Mouse (Mus musculus): ENCODE measurements around the gene Cyp4a14. TPM values are rescaled to one million over a fixed set of nuclear protein-coding genes. Genes with fewer than 3 reads are reported as not detected.
"Not testable (repeated sequence)": the region's sequence is repeated elsewhere in the genome, so short reads cannot be mapped to it uniquely, and the experiment has no call there.

Cyp4a14 gene
- polyA plus RNA-seq (2016; fragmentation: Nextera tagmentation; extraction: Ambion mirVana), result not detected in 2 replicates

- H3K9me3 ChIP-seq (replicated peaks), result no peaks in the 10 kb centered on the region
- H3K27ac ChIP-seq, result no peak within 1 kb of the TSS
- H3K27me3 ChIP-seq (ENCODE audit: low read depth, poor library complexity, severe bottlenecking), result no peaks in the 10 kb centered on the region
- DNase-seq (ENCODE audit: low spot score), result no peak
- H3K4me3 ChIP-seq, result no peak within 1 kb of the TSS
- H3K4me1 ChIP-seq, result no peaks in the 10 kb centered on the region
- WGBS, result 83% methylated on average over 1 of the region's 1 CpGs
- H3K36me3 ChIP-seq, result no peaks in the 10 kb centered on the region
Observed at GRCm38 (mm10) chr4:115496001-115496400, at the start of gene Cyp4a14. Gene Cyp4a14 (minus strand): TSS chr4:115496142.

GRCm38 (mm10) chr4:115545101-115545500, 49.2 kb upstream of the Cyp4a14 start:
- Histone ChIP-seq H3K36me3 (no peaks in the 10 kb centered on the region), H3K9me3 (replicated peaks) (no peaks in the 10 kb centered on the region), H3K27me3 (ENCODE audit: low read depth, poor library complexity, severe bottlenecking) (no peaks in the 10 kb centered on the region), H3K27ac (no peak overlapping the region), H3K4me1 (no peaks in the 10 kb centered on the region), H3K4me3 (no peak overlapping the region)
- WGBS, result 59% methylated on average over 1 of the region's 1 CpGs
- no peak for DNase-seq (ENCODE audit: low spot score)

GRCm38 (mm10) chr4:115521766-115522165, 25.8 kb upstream of the Cyp4a14 start:
- Histone ChIP-seq H3K36me3 (no peaks in the 10 kb centered on the region), H3K4me3 (no peak overlapping the region), H3K4me1 (no peaks in the 10 kb centered on the region), H3K27me3 (ENCODE audit: low read depth, poor library complexity, severe bottlenecking) (no peaks in the 10 kb centered on the region), H3K9me3 (replicated peaks) (no peaks in the 10 kb centered on the region), H3K27ac (no peak overlapping the region)
- no peak for DNase-seq (ENCODE audit: low spot score)
- 100% methylated on average over 2 of the region's 2 CpGs for WGBS

- no peak for DNase-seq (ENCODE audit: low spot score)
- WGBS, result 85% methylated on average over 4 of the region's 4 CpGs
- no peak overlapping the region for H3K4me3 ChIP-seq
- H3K4me1 ChIP-seq, result no peaks in the 10 kb centered on the region
- H3K36me3 ChIP-seq, result no peaks in the 10 kb centered on the region
- no peaks in the 10 kb centered on the region for H3K27me3 ChIP-seq (ENCODE audit: low read depth, poor library complexity, severe bottlenecking)
- no peaks in the 10 kb centered on the region for H3K9me3 ChIP-seq (replicated peaks)
- H3K27ac ChIP-seq, result no peak overlapping the region
Observed at GRCm38 (mm10) chr4:115519444-115519843, 23.5 kb upstream of the Cyp4a14 start.

- H3K36me3 ChIP-seq; H3K27ac ChIP-seq; H3K4me1 ChIP-seq; H3K9me3 ChIP-seq (replicated peaks); H3K4me3 ChIP-seq; H3K27me3 ChIP-seq (ENCODE audit: low read depth, poor library complexity, severe bottlenecking); DNase-seq (ENCODE audit: low spot score): not testable (repeated sequence)
- 85% methylated on average over 5 of the region's 5 CpGs for WGBS
Observed at GRCm38 (mm10) chr4:115518000-115518399, 22.1 kb upstream of the Cyp4a14 start, which contains the start of gene Cyp4a10. Gene Cyp4a10 (plus strand): TSS chr4:115518264.

GRCm38 (mm10) chr4:115513964-115514363, 18.0 kb upstream of the Cyp4a14 start:
- not testable (repeated sequence) for H3K27me3 ChIP-seq (ENCODE audit: low read depth, poor library complexity, severe bottlenecking); H3K36me3 ChIP-seq; H3K4me1 ChIP-seq; H3K27ac ChIP-seq; DNase-seq (ENCODE audit: low spot score); H3K9me3 ChIP-seq (replicated peaks); H3K4me3 ChIP-seq

- no peak for DNase-seq (ENCODE audit: low spot score)
- Histone ChIP-seq H3K4me3 (no peak overlapping the region), H3K27ac (no peak overlapping the region), H3K36me3 (no peaks in the 10 kb centered on the region), H3K4me1 (no peaks in the 10 kb centered on the region), H3K9me3 (replicated peaks) (no peaks in the 10 kb centered on the region), H3K27me3 (ENCODE audit: low read depth, poor library complexity, severe bottlenecking) (no peaks in the 10 kb centered on the region)
- 87% methylated on average over 3 of the region's 3 CpGs for WGBS
Observed at GRCm38 (mm10) chr4:115497466-115497865, 1.5 kb upstream of the Cyp4a14 start.

- WGBS, result 75% methylated on average over 6 of the region's 6 CpGs
Observed at GRCm38 (mm10) chr4:115481006-115481652, 14.8 kb downstream of the Cyp4a14 start.

GRCm38 (mm10) chr4:115476051-115476450, 19.9 kb downstream of the Cyp4a14 start:
- not testable (repeated sequence) for DNase-seq (ENCODE audit: low spot score); H3K4me1 ChIP-seq; H3K27me3 ChIP-seq (ENCODE audit: low read depth, poor library complexity, severe bottlenecking); H3K27ac ChIP-seq; H3K4me3 ChIP-seq; H3K36me3 ChIP-seq; H3K9me3 ChIP-seq (replicated peaks)

More at GRCm38 (mm10) chr4:115481006-115481652, 14.8 kb downstream of the Cyp4a14 start:
- Histone ChIP-seq H3K4me3 (no peak overlapping the region), H3K27ac (no peak overlapping the region), H3K9me3 (replicated peaks) (no peaks in the 10 kb centered on the region), H3K36me3 (no peaks in the 10 kb centered on the region), H3K4me1 (no peaks in the 10 kb centered on the region), H3K27me3 (ENCODE audit: low read depth, poor library complexity, severe bottlenecking) (no peaks in the 10 kb centered on the region)
- DNase-seq (ENCODE audit: low spot score), result no peak

- not testable (repeated sequence) for H3K4me1 ChIP-seq; H3K36me3 ChIP-seq; H3K4me3 ChIP-seq; DNase-seq (ENCODE audit: low spot score); H3K27me3 ChIP-seq (ENCODE audit: low read depth, poor library complexity, severe bottlenecking); H3K27ac ChIP-seq; H3K9me3 ChIP-seq (replicated peaks)
- 83% methylated on average over 3 of the region's 3 CpGs for WGBS
Observed at GRCm38 (mm10) chr4:115473585-115473984, 22.4 kb downstream of the Cyp4a14 start.

- Histone ChIP-seq H3K4me1 (no peaks in the 10 kb centered on the region), H3K27me3 (ENCODE audit: low read depth, poor library complexity, severe bottlenecking) (no peaks in the 10 kb centered on the region), H3K27ac (no peak within 1 kb of the TSS), H3K9me3 (replicated peaks) (no peaks in the 10 kb centered on the region), H3K36me3 (no peaks in the 10 kb centered on the region), H3K4me3 (no peak within 1 kb of the TSS)
- 82% methylated on average over 3 of the region's 3 CpGs for WGBS
- no peak for DNase-seq (ENCODE audit: low spot score)
Observed at GRCm38 (mm10) chr4:115452304-115452703, 43.6 kb downstream of the Cyp4a14 start, which contains the start of gene Cyp4a30b. Gene Cyp4a30b (plus strand): TSS chr4:115452604.

- H3K4me1 ChIP-seq, result no peaks in the 10 kb centered on the region
- H3K27ac ChIP-seq, result no peak overlapping the region
- no peak for DNase-seq (ENCODE audit: low spot score)
- no peaks in the 10 kb centered on the region for H3K9me3 ChIP-seq (replicated peaks)
- no peaks in the 10 kb centered on the region for H3K36me3 ChIP-seq
- WGBS, result 70% methylated on average over 3 of the region's 3 CpGs
- H3K4me3 ChIP-seq, result no peak overlapping the region
- no peaks in the 10 kb centered on the region for H3K27me3 ChIP-seq (ENCODE audit: low read depth, poor library complexity, severe bottlenecking)
Observed at GRCm38 (mm10) chr4:115450577-115451137, 45.3 kb downstream of the Cyp4a14 start.
